Mouse (Mus musculus) megakaryocyte progenitor cell, adult 5-6 weeks (primary cell): ENCODE data around the gene Aqp9. TPM values are rescaled to one million over a fixed set of nuclear protein-coding genes. Genes with fewer than 3 reads are reported as not detected.
"Not testable (repeated sequence)": the region's sequence is repeated elsewhere in the genome, so short reads cannot be mapped to it uniquely, and the experiment has no call there.

Source experiments
- ATAC-seq: replicated peaks from 2 replicates; pipeline ENCODE4 v1.8.0; 2016; ENCODE audit warnings: mild to moderate bottlenecking, moderate TSS enrichment, inconsistent platforms; ENCODE audit not compliant: poor library complexity
- total RNA-seq, 2 experiments: library from RNA; stranded (forward) in 1 of 2; stranded (reverse) in 1 of 2; fragments of 157-497, 149-512 nt in 1 of 2; fragments of 200-1000 nt in 1 of 2; gene quantifications; 2 replicates each; pipeline versions ENCODE4 v1.2.3 to v1.2.4; 2015 to 2017

The Aqp9 gene
- total RNA-seq, 2 experiments from 2014 or later = 4.9 to 6.5 TPM

- peak; percentile 95 for ATAC-seq
These were observed 22.3 kb downstream of the Aqp9 start for GRCm38 (mm10) chr9:71146210-71146609.

- no peak for ATAC-seq
These were observed 28.3 kb downstream of the Aqp9 start for GRCm38 (mm10) chr9:71140205-71140604.

GRCm38 (mm10) chr9:71138936-71139335 lies 29.5 kb downstream of the Aqp9 start:
- no peak for ATAC-seq

- ATAC-seq = no peak
These were observed 31.1 kb downstream of the Aqp9 start for GRCm38 (mm10) chr9:71137267-71137945.

- ATAC-seq = no peak
These were observed 33.4 kb downstream of the Aqp9 start for GRCm38 (mm10) chr9:71135073-71135472.

GRCm38 (mm10) chr9:71133190-71133589 lies 35.3 kb downstream of the Aqp9 start:
- ATAC-seq = no peak

GRCm38 (mm10) chr9:71131822-71132221 lies 36.7 kb downstream of the Aqp9 start:
- ATAC-seq = no peak

GRCm38 (mm10) chr9:71128911-71129310 lies 39.6 kb downstream of the Aqp9 start:
- peak; percentile 96 for ATAC-seq

GRCm38 (mm10) chr9:71126205-71126604 lies 42.3 kb downstream of the Aqp9 start:
- ATAC-seq = 0 out of 2 replicates have a peak, but pooled peaks have one; percentile 30

- ATAC-seq = not testable (repeated sequence)
These were observed 45.4 kb downstream of the Aqp9 start for GRCm38 (mm10) chr9:71123095-71123494.

GRCm38 (mm10) chr9:71120924-71121323 lies 47.6 kb downstream of the Aqp9 start:
- ATAC-seq = no peak

GRCm38 (mm10) chr9:71113166-71113565 lies 55.3 kb downstream of the Aqp9 start:
- ATAC-seq = no peak

- ATAC-seq = no peak
These were observed 65.0 kb downstream of the Aqp9 start for GRCm38 (mm10) chr9:71103521-71103920.

- ATAC-seq = no peak
These were observed 74.4 kb downstream of the Aqp9 start for GRCm38 (mm10) chr9:71094066-71094465.

- peak; percentile 78 for ATAC-seq
These were observed 76.4 kb downstream of the Aqp9 start for GRCm38 (mm10) chr9:71092038-71092437.

GRCm38 (mm10) chr9:71079201-71079600 lies 89.3 kb downstream of the Aqp9 start:
- 0 out of 2 replicates have a peak, but pooled peaks have one; percentile 29 for ATAC-seq

GRCm38 (mm10) chr9:71077251-71077825 lies 91.1 kb downstream of the Aqp9 start:
- ATAC-seq = no peak

- ATAC-seq = no peak
These were observed 92.3 kb downstream of the Aqp9 start for GRCm38 (mm10) chr9:71076201-71076648.

GRCm38 (mm10) chr9:71073831-71074230 lies 94.7 kb downstream of the Aqp9 start:
- peak; percentile 90 for ATAC-seq

- ATAC-seq = no peak
These were observed 95.4 kb downstream of the Aqp9 start for GRCm38 (mm10) chr9:71073076-71073475.

- no peak for ATAC-seq
These were observed 96.0 kb downstream of the Aqp9 start for GRCm38 (mm10) chr9:71072502-71072901.

GRCm38 (mm10) chr9:71071581-71072330 lies 96.7 kb downstream of the Aqp9 start:
- ATAC-seq = no peak
